Mouse (Mus musculus) lung, postnatal 10 days (tissue): ENCODE measurements around the gene Inha.

ENCODE experiments used
- DNase-seq: peaks from one replicate; pipeline ENCODE4 v3.0.0; 2021

Inha gene

DNA sequence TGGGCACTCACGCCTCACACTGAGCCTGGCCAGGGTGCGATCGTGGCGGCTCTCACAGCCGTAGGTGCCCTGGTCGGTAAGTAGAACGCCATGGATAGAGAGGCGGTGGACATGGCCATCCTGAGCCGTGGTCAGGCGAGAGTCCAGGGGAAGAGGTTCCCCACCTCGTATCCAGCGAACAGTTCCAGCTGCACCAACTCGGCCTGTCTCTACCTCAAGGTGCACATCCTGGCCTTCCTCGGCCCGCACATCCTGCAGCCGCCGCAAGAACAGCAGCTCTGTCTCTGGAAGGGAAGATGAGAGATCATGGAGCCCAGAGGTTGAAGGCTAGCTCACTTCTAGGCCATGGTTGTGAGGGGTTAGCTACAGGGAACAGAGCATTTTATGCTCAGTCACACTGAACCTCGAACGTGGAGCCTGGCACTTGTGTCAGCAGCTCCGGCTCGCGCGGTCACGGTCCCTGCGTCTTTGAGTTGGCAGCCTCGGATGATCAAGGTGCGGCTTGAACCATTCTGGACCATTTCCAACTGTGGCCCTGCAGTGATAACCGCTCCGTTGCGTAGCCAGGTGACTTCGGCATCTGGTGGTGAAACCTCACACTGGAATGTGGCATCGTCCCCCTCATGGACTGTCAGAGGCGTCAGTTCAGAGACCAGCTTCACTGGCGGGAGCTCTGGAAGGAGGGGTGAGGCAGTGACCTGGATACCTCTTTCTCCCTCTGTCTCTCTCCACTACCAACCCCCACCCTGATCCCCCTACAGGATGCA lies 15.9 kb upstream of the Inha start:
- DNase-seq = no peak

GRCm38 (mm10) chr1:75492579-75493170 lies 14.2 kb upstream of the Inha start:
- DNase-seq = no peak

GRCm38 (mm10) chr1:75494878-75495548 lies 11.9 kb upstream of the Inha start:
- peak; percentile 51 for DNase-seq

- DNase-seq = no peak
These were observed 8.0 kb upstream of the Inha start for GRCm38 (mm10) chr1:75498897-75499296.

DNA sequence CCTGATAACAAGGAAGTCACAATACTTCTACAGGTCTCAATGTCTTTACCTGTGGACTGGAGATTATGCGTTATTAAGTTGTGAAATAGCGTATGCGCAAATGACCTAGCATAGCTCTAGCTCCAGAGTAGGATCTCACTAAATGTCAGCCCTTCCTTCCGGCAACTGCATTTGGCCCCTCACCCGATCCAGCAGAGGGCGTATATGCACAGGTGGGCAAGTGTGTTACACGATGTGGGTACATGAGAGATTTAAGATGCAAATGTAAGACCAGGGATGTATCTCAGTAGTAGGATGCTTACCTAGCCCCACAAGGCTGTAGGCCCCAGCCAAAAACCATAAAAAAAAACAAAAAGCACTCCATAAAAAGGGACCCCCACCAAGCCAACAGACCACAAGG lies 7.4 kb upstream of the Inha start:
- no peak for DNase-seq

- DNase-seq = no peak
These were observed 5.0 kb upstream of the Inha start for GRCm38 (mm10) chr1:75501905-75502304.

GRCm38 (mm10) chr1:75502945-75503650 lies 3.8 kb upstream of the Inha start:
- no peak for DNase-seq

DNA sequence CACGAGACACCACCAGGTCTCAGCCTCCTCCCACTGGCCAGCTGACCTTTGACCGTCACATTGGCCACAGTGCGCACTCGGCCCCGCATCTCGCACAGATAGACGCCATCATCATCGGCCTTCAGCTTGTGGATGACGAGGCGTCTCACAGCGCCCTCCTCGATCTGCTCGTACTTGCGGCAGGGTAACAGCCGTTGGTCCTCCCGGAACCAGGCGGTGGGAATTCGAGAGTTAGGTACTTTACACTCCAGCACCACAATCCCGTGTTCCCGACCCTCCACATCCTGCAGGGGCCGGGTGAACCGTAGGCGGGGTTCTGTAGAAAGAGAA lies 3.3 kb upstream of the Inha start:
- no peak for DNase-seq

- no peak for DNase-seq
These were observed 2.4 kb upstream of the Inha start for GRCm38 (mm10) chr1:75504256-75505045.

DNA sequence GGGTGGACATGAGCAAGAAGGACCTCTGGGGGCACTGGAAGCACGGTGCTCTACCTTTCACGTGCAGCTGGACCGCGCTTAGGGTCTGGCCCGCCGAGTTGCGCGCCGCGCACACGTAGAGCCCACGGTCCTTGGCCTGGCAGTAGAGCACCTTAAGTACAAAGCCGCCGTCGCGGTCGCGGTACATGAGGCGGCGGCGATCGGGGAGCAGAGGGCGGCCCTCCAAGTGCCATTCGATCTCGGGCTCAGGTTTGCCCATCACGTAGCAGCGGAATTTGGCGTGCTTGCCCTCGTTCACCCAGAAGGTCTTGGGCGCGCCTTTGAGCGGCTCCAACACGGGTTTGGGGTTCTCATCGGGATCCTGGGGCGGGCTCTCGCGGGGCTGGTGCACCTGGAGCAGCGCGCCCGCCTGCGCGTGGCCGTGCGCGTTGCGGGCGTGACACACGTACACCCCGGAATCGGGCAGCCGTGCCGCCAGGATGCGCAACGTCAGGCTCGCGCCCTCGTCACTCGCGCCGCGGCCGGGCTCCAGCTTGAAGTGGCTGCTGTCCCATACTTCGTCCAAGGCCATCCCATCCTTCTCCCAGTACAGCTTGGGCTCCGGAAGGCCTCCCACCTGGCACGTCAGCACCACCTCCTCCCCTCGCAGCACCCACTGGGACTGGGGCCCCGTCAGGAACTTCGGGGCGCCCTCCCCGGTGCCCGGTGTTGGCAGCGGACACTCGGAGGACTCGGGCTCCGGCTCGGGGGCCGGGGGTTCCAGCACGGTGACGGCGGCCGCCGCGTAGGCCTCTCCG lies 1.5 kb upstream of the Inha start:
- peak; percentile 80 for DNase-seq

GRCm38 (mm10) chr1:75505956-75506831 lies 683 bp upstream of the Inha start, which contains the start of gene Obsl1:
TSS of gene Obsl1 (minus strand) at chr1:75506452.
- DNase-seq = peak; percentile 88

- no peak for DNase-seq
These were observed 2.7 kb downstream of the Inha start for GRCm38 (mm10) chr1:75509586-75509985.

- peak; percentile 33 for DNase-seq
These were observed 3.3 kb downstream of the Inha start for GRCm38 (mm10) chr1:75510154-75510553.

GRCm38 (mm10) chr1:75511437-75512210 lies 4.7 kb downstream of the Inha start:
- no peak for DNase-seq

DNA sequence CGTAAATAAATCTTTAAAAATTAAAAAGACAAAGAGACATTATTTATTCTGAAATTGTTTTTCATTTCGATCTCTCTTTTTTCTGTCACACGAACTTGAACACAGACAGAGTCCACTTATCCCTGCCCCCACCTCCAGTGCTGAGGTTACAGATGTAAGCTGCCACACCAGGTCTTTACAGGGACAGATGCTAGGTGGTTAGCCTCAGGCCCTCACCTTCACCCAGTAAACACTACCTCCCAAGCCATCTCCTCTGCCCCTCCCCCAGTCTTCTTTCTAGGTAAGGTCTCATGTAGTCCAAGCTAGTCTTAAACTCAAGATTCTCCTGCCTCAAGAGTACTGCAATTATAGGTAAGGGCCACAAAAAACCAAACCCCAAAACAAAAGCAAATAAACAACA lies 5.7 kb downstream of the Inha start:
- DNase-seq = no peak

DNA sequence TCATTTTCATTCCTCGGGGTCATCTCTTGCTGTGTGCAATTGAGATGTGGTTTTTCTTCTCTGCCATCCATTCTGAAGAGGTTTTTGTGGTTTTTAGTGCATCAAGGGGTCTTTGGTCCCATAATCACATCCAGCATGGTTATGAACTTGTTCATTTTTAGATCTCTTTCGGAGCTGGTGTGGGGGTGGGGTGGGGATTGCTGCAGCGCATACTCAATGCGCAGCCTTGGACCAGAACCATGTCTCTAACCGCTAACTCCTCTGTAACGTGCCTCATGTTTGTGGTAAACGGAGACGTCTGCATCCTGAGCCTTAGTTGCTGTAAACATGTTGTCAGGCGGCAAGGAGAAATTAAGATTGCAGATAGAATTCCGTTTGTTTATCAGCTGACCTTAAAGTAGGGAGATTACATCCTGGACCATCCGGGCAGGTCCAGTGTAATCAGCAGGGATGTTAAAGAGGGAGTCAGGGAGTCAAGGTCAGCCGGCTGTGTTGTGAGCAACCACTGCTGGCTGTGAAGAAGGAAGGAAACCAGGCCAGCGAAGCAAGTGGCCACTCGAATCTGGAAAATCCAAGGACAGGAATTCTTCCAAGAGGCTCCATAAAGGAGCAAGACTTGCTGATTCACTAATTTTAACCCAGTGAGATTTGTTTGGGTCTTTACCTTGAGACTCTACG lies 10.0 kb downstream of the Inha start:
- DNase-seq = peak; percentile 14

DNA sequence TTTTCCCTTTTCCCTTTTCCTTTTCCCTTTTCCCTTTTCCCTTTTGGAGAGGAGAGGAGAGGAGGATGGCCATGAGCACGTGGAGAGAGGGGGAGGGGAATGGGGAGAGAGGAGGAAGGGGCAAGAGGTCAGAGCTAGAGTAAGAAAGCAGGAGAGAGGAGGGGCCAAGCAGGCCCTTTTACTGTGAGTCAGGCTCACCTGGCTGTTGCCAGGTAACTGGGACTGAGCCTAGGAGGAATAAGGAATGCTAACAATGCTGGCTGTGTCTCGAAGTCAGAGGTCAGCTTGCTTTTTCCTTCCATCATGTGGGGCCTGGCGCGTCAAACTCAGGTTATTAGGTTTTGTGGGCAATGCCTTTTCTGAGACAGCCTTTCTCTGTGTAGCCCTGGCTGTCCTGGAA lies 11.1 kb downstream of the Inha start:
- no peak for DNase-seq

GRCm38 (mm10) chr1:75518427-75518826 lies 11.6 kb downstream of the Inha start:
- no peak for DNase-seq

DNA sequence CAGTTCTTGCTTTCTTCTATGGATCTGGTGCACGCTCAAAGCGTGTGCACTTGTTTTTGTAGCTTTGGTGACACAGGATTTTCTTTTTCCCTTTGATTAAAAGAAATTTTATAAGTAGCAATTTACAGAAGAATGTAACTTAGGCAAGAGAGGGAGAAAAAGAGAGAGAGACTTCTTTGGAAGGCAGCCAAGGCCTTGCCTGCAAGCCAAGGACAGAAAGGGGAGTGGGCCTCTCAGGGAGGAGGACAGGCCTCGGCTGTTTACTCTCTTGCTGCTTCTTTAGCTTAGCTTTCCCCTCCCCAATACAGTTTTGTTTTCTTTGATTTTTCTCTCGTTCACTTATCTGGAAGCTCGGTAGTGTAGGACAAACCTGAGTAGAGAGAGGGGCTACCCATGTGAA lies 12.7 kb downstream of the Inha start:
- DNase-seq = peak; percentile 21
